Mouse (Mus musculus): ENCODE measurements around the gene Ube2cbp. TPM values are rescaled to one million over a fixed set of nuclear protein-coding genes. Genes with fewer than 3 reads are reported as not detected.
A peak's percentile ranks its signal among the peaks of the same experiment; 100 is the strongest.

The Ube2cbp gene
- polyA plus RNA-seq, 1 experiment from 2014 or later = 5.9 TPM

DNA sequence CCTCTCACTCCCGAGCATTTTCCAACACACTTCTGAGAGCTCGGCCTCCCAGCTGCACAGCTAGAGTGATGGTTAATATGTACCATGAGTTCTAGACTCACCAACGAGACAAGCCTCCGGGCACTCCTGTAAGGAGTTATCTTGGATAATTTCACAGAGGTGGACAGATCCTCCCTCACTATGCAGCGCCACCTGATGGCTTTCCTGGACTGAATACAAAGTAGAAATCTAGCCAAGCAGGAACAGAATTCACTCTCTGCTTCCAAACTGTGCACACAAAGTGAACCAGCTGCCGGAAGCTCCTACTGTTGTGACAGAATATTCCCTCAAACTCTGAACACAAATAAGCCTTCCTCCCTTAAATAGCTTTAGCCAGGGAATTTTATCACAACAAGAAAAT lies 69.0 kb downstream of the Ube2cbp start:
- 77% methylated on average over 6 of the region's 6 CpGs for WGBS
- Histone ChIP-seq H3K27ac (ENCODE audit: low read depth, low read length) (no peak overlapping the region), H3K9ac (ENCODE audit: low read depth, low read length) (no peak overlapping the region), H3K36me3 (ENCODE audit: control insufficient read depth, insufficient read depth, low read length) (no peaks in the 10 kb centered on the region), H3K27me3 (replicated peaks; ENCODE audit: control insufficient read depth, insufficient read depth, low read length) (no peaks in the 10 kb centered on the region), H3K4me3 (ENCODE audit: low read depth, low read length) (no peak overlapping the region), H3K9me3 (ENCODE audit: control insufficient read depth, low read length) (no peaks in the 10 kb centered on the region), H3K4me2 (no peak overlapping the region), H3K4me1 (replicated peaks; ENCODE audit: control insufficient read depth, insufficient read depth, low read length) (peaks cover 3% of the 10 kb centered on the region; the same call in 1 of the 2 replicates)
- DNase-seq (ENCODE audit: low spot score) (no peak), ATAC-seq (replicated peaks; ENCODE audit: low FRiP score) (no peak)

DNA sequence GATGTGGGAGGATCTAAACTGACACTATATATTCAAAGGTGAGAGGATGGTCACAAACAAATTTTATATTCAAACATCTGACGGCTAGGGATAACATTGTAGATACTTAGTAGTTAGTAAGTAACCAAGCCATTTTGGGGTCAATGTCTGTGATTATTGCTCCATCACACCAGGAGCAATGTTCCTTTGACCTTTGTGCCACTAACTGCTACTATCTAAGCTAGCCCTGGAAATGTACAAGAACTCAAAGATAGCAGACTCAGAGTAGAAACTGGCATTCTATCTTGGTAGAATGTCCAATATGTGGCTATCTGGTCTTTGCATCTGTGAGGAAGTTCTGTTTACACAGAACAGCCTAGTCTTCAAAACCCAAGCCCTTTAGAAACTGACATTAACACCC lies 69.7 kb downstream of the Ube2cbp start:
- H3K9me3 ChIP-seq (ENCODE audit: control insufficient read depth, low read length) = no peaks in the 10 kb centered on the region
- no peak overlapping the region for H3K9ac ChIP-seq (ENCODE audit: low read depth, low read length)
- DNase-seq (ENCODE audit: low spot score) (no peak), ATAC-seq (replicated peaks; ENCODE audit: low FRiP score) (0 out of 2 replicates have a peak, but pooled peaks have one; percentile 29)
- no peak overlapping the region for H3K27ac ChIP-seq (ENCODE audit: low read depth, low read length)
- no peak overlapping the region for H3K4me3 ChIP-seq (ENCODE audit: low read depth, low read length)
- no peaks in the 10 kb centered on the region for H3K36me3 ChIP-seq (ENCODE audit: control insufficient read depth, insufficient read depth, low read length)
- no peak overlapping the region for H3K4me2 ChIP-seq
- WGBS = 74% methylated on average over 1 of the region's 1 CpGs
- H3K27me3 ChIP-seq (replicated peaks; ENCODE audit: control insufficient read depth, insufficient read depth, low read length) = no peaks in the 10 kb centered on the region
- peaks cover 3% of the 10 kb centered on the region; the same call in 1 of the 2 replicates for H3K4me1 ChIP-seq (replicated peaks; ENCODE audit: control insufficient read depth, insufficient read depth, low read length)

DNA sequence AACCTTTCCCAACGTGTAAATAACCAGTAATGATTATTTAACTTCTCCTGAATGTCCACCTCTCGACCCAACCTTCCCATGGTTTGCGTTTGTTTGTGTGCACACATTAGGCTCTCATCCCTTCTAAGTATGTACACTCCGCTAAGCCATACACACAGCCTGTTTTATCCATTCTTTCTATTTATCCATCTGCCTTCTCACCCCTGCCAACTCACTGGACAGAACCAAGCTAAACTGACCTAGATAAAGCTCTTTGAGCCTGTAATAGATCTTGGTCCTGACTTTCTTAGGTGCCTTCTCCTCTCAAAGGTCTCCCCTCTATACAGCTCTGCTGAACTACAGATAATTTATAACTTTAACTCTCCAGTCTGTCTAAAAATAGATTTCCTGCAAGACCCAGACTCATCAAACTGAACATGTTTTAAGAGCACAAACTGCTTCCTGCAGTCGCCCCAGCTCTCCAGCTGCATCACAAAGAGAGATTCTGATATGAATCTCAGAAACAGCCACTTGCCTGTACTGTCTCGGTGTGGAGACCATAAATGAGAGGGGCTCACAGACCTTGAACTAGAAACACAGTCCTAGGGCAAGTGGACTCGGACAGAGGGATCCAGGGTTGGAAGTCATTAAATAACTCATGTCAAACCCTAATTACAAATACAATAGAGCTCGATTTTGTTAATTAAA lies 71.0 kb downstream of the Ube2cbp start:
- peaks cover 3% of the 10 kb centered on the region; the same call in 1 of the 2 replicates for H3K4me1 ChIP-seq (replicated peaks; ENCODE audit: control insufficient read depth, insufficient read depth, low read length)
- 48% methylated on average over 8 of the region's 8 CpGs for WGBS
- H3K9ac ChIP-seq (ENCODE audit: low read depth, low read length) = no peak overlapping the region
- H3K9me3 ChIP-seq (ENCODE audit: control insufficient read depth, low read length) = no peaks in the 10 kb centered on the region
- H3K4me2 ChIP-seq = no peak overlapping the region
- no peaks in the 10 kb centered on the region for H3K36me3 ChIP-seq (ENCODE audit: control insufficient read depth, insufficient read depth, low read length)
- H3K27me3 ChIP-seq (replicated peaks; ENCODE audit: control insufficient read depth, insufficient read depth, low read length) = no peaks in the 10 kb centered on the region
- no peak overlapping the region for H3K4me3 ChIP-seq (ENCODE audit: low read depth, low read length)
- ATAC-seq (replicated peaks; ENCODE audit: low FRiP score) (no peak; the same call in 1 of the 2 replicates), DNase-seq (ENCODE audit: low spot score) (no peak)
- no peak overlapping the region for H3K27ac ChIP-seq (ENCODE audit: low read depth, low read length)

DNA sequence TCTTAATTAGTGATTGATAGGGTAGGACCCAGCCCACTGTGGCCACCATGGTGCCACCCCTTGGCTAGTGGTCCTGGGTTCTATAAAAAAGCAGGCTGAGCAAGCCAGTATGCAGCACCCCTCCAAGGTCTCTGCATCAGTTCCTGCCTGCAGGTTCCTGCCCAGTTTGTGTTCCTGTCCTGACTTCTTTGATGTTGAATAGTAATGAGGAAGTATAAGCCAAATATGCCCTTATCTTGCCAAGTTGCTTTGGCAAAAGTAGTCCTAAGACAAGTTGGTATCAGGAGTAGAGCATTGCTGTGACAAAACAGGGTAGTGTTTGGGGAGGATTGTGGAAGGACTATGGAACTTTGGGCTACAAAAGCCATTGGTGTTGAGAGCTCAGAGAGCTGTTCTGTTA lies 73.3 kb downstream of the Ube2cbp start:
- Histone ChIP-seq H3K4me2 (no peak overlapping the region), H3K27me3 (replicated peaks; ENCODE audit: control insufficient read depth, insufficient read depth, low read length) (no peaks in the 10 kb centered on the region), H3K4me3 (ENCODE audit: low read depth, low read length) (no peak overlapping the region), H3K36me3 (ENCODE audit: control insufficient read depth, insufficient read depth, low read length) (no peaks in the 10 kb centered on the region), H3K27ac (ENCODE audit: low read depth, low read length) (no peak overlapping the region), H3K9me3 (ENCODE audit: control insufficient read depth, low read length) (no peaks in the 10 kb centered on the region), H3K4me1 (replicated peaks; ENCODE audit: control insufficient read depth, insufficient read depth, low read length) (peaks cover 5% of the 10 kb centered on the region; the same call in 1 of the 2 replicates), H3K9ac (ENCODE audit: low read depth, low read length) (no peak overlapping the region)
- DNase-seq (ENCODE audit: low spot score) (no peak), ATAC-seq (replicated peaks; ENCODE audit: low FRiP score) (no peak)

DNA sequence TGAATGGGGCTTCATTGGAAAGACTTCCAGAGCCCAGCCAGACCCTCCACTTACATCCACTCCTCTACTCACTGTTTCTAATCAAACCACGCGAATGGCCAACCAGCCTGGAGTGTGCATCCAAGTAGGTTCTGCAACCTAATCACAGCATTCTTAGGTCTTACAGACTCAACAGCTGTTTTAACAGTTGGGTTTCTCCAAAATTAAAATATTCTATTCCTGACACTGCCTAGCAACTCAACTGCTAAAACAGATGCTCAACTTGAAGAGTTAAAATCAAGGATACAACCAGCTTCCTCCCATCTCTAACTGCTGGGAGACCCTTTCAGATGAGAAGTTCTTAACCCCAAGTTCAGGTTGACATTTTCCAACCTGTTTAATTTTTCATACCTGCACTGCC lies 74.0 kb downstream of the Ube2cbp start:
- ATAC-seq (replicated peaks; ENCODE audit: low FRiP score) (no peak), DNase-seq (ENCODE audit: low spot score) (no peak)
- Histone ChIP-seq H3K4me2 (no peak overlapping the region), H3K9ac (ENCODE audit: low read depth, low read length) (no peak overlapping the region), H3K4me3 (ENCODE audit: low read depth, low read length) (no peak overlapping the region), H3K9me3 (ENCODE audit: control insufficient read depth, low read length) (no peaks in the 10 kb centered on the region), H3K4me1 (replicated peaks; ENCODE audit: control insufficient read depth, insufficient read depth, low read length) (peaks cover 5% of the 10 kb centered on the region; the same call in 1 of the 2 replicates), H3K27me3 (replicated peaks; ENCODE audit: control insufficient read depth, insufficient read depth, low read length) (no peaks in the 10 kb centered on the region), H3K27ac (ENCODE audit: low read depth, low read length) (no peak overlapping the region), H3K36me3 (ENCODE audit: control insufficient read depth, insufficient read depth, low read length) (no peaks in the 10 kb centered on the region)
- 80% methylated on average over 2 of the region's 2 CpGs for WGBS

DNA sequence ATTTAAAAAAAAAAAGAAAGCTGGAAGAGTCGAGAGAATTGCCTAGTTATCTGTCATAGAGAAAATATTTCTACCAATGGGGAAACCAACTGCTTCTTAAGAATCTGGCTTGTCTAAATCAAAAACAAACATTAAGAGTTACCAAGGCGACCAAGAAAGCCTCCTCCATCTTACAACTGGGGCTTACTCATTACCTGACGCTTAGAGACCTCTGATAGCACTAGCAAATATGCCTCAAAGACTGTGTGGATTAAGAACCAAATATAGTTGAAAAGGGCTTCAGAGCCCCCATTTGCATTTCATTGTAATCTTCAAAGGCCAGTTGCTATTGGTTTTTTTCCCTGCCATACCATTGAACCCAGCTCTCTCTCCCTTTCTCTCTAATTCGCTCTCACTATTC lies 76.2 kb downstream of the Ube2cbp start:
- H3K4me1 ChIP-seq (replicated peaks; ENCODE audit: control insufficient read depth, insufficient read depth, low read length) = peaks cover 5% of the 10 kb centered on the region; the same call in 1 of the 2 replicates
- H3K4me3 ChIP-seq (ENCODE audit: low read depth, low read length) = no peak overlapping the region
- no peak overlapping the region for H3K27ac ChIP-seq (ENCODE audit: low read depth, low read length)
- no peaks in the 10 kb centered on the region for H3K27me3 ChIP-seq (replicated peaks; ENCODE audit: control insufficient read depth, insufficient read depth, low read length)
- H3K9ac ChIP-seq (ENCODE audit: low read depth, low read length) = no peak overlapping the region
- no peak for ATAC-seq (replicated peaks; ENCODE audit: low FRiP score)
- DNase-seq (ENCODE audit: low spot score) = no peak
- H3K36me3 ChIP-seq (ENCODE audit: control insufficient read depth, insufficient read depth, low read length) = no peaks in the 10 kb centered on the region
- 62% methylated on average over 4 of the region's 4 CpGs for WGBS
- H3K9me3 ChIP-seq (ENCODE audit: control insufficient read depth, low read length) = no peaks in the 10 kb centered on the region
- H3K4me2 ChIP-seq = no peak overlapping the region

DNA sequence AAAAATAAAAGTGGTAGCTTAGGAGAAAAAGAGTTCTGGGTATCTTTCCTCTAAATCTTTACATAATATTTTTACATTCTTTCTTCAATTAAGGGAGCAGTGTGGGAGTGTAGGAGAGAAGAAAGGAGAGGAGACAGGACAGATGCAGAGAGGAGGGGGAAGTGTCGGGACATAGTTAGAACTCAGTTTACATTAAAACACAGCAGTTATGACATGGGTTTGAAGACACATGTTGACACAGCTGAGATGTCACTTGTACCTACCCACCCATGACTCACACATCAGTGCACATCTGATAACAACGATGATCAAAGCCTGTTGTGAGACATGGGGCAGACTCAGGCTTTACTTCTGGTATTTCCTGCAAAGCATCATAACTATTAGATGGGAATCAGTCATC lies 87.8 kb downstream of the Ube2cbp start:
- Histone ChIP-seq H3K4me2 (no peak overlapping the region), H3K9ac (ENCODE audit: low read depth, low read length) (no peak overlapping the region), H3K27ac (ENCODE audit: low read depth, low read length) (no peak overlapping the region), H3K27me3 (replicated peaks; ENCODE audit: control insufficient read depth, insufficient read depth, low read length) (no peaks in the 10 kb centered on the region), H3K4me1 (replicated peaks; ENCODE audit: control insufficient read depth, insufficient read depth, low read length) (no peaks in the 10 kb centered on the region), H3K36me3 (ENCODE audit: control insufficient read depth, insufficient read depth, low read length) (no peaks in the 10 kb centered on the region), H3K9me3 (ENCODE audit: control insufficient read depth, low read length) (no peaks in the 10 kb centered on the region), H3K4me3 (ENCODE audit: low read depth, low read length) (no peak overlapping the region)
- DNase-seq (ENCODE audit: low spot score) = no peak
- 59% methylated on average over 2 of the region's 2 CpGs for WGBS
- ATAC-seq (replicated peaks; ENCODE audit: low FRiP score) = no peak

DNA sequence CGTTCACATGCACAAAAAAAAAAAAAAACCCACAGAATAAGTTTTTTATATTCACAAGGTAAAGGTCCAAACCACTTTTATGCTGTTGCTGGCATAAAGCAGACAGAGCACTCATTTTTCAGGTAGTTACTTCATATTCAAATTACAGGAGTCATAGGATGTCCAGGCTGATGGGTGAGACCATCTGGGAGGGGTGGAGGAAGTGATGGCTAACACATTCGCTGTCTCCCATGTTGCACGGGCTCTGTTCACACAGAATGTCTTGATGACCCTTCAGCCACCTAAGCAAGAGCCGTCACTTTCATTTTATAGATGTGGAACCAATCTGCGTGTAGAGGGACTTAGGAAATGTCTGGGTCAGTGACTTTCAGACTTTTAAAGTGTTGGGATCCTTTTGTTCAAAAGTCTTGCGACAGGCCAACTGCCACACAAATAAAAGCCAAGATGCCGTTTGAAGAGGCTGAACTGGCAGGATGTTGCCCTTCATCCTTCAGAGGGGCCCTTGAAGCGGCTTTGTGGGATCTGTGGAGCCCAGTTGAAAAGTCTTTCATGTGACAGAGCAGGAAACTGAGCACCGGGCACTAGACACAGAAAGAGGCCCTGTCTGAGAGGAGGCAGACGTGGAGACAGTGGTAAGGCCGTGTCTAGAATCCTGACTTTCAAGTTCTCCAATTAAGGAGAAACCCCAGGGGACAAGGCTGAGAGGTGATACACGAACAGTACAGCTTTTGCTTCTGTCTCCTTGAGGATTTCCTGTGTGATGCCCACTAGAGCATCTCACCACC lies 91.8 kb downstream of the Ube2cbp start:
- Histone ChIP-seq H3K4me1 (replicated peaks; ENCODE audit: control insufficient read depth, insufficient read depth, low read length) (no peaks in the 10 kb centered on the region), H3K27me3 (replicated peaks; ENCODE audit: control insufficient read depth, insufficient read depth, low read length) (no peaks in the 10 kb centered on the region), H3K9me3 (ENCODE audit: control insufficient read depth, low read length) (no peaks in the 10 kb centered on the region), H3K4me2 (no peak overlapping the region), H3K4me3 (ENCODE audit: low read depth, low read length) (no peak overlapping the region), H3K27ac (ENCODE audit: low read depth, low read length) (no peak overlapping the region), H3K36me3 (ENCODE audit: control insufficient read depth, insufficient read depth, low read length) (no peaks in the 10 kb centered on the region), H3K9ac (ENCODE audit: low read depth, low read length) (no peak overlapping the region)
- ATAC-seq (replicated peaks; ENCODE audit: low FRiP score) = no peak
- 76% methylated on average over 12 of the region's 12 CpGs for WGBS
- no peak for DNase-seq (ENCODE audit: low spot score)

DNA sequence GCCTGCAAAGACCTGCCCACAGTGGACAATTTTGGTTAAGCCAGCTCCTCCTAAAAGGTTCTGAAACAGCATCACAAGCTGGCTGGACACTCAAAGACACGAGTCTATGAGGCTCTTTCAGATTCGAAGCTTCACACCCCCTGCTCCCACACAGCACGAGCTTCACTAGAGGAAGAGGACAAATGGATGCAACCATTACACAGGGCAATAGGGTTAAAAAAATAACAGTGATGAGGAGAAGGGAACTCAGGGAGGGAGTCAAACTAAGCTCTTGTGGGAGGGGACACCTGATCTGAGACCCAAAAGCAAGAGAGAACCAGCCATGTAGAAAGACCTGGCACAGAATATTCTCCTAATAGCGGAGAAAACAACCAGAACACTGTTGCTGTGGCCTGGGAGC lies 95.5 kb downstream of the Ube2cbp start:
- no peak overlapping the region for H3K4me3 ChIP-seq (ENCODE audit: low read depth, low read length)
- no peak overlapping the region for H3K4me2 ChIP-seq
- no peaks in the 10 kb centered on the region for H3K4me1 ChIP-seq (replicated peaks; ENCODE audit: control insufficient read depth, insufficient read depth, low read length)
- no peak overlapping the region for H3K9ac ChIP-seq (ENCODE audit: low read depth, low read length)
- no peak overlapping the region for H3K27ac ChIP-seq (ENCODE audit: low read depth, low read length)
- H3K9me3 ChIP-seq (ENCODE audit: control insufficient read depth, low read length) = no peaks in the 10 kb centered on the region
- H3K27me3 ChIP-seq (replicated peaks; ENCODE audit: control insufficient read depth, insufficient read depth, low read length) = no peaks in the 10 kb centered on the region
- no peaks in the 10 kb centered on the region for H3K36me3 ChIP-seq (ENCODE audit: control insufficient read depth, insufficient read depth, low read length)
- no peak for DNase-seq (ENCODE audit: low spot score)
- WGBS = 79% methylated on average over 4 of the region's 4 CpGs
- ATAC-seq (replicated peaks; ENCODE audit: low FRiP score) = no peak

Measured in liver, embryonic 11.5 days (tissue).